Mouse (Mus musculus) heart, postnatal 0 days (tissue): ENCODE data around the gene Gm38394.

Source experiments
- CTCF ChIP-seq: IDR thresholded peaks from 2 replicates; pipeline ENCODE4 v1.5.1; 2016; ENCODE audit warnings: antibody characterized with exemption, control low read depth, low read depth
- EP300 ChIP-seq: IDR thresholded peaks from 2 replicates; pipeline ENCODE4 v1.6.1; 2016; ENCODE audit warnings: antibody characterized with exemption, low read depth

DNA sequence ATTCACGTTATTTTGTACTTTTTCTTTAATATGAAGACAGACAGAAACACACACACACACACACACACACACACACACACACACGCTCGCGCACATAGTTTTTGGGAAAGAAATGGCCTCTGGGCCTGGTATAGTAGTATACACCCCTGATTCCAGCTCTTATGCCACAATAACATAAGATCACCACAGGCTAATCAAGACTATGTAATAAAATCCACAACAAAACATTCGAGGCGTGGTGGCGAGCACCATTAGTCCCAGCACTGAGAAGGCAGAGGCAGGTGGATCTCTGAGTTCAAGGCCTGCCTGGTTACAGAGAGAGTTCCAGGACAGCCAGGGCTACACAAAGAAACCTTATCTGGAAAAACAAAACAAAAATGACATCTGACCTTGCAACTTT, 1.8 kb upstream of the Gm38394 start:
- TF ChIP-seq CTCF (no peak), EP300 (no peak)
